Mouse (Mus musculus): ENCODE measurements around the gene Unc13a.

GRCm38 (mm10) chr8:71689028-71689427 is 17.5 kb upstream of the Unc13a start, which contains the start of gene Insl3:
- TF ChIP-seq CTCF (IDR thresholded peaks at IDR 0.05; ENCODE audit: borderline replicate concordance, insufficient read depth, low read depth, low read length) (no peak), POLR2A (IDR thresholded peaks at IDR 0.05; ENCODE audit: borderline replicate concordance, insufficient read depth, low read length) (no peak)

All from cerebellum, adult 2 months (tissue).